Mouse (Mus musculus) neural tube, embryonic 15.5 days (tissue): ENCODE data around the gene Sspn. TPM values are rescaled to one million over a fixed set of nuclear protein-coding genes. Genes with fewer than 3 reads are reported as not detected.

Experiments
- ATAC-seq: fragments of 200-750 bp; cut with Nextera tagmentation; 2 replicates; pipeline ENCODE4 v1.8.0; 2017; ENCODE audit warnings: mild to moderate bottlenecking, moderate TSS enrichment, moderate library complexity; ENCODE audit not compliant: low FRiP score
- H3K27ac ChIP-seq: fragments of 300-500 bp; sonication (generic); replicated peaks from 2 replicates; pipeline ENCODE4 v1.5.1; 2015; ENCODE audit warnings: mild to moderate bottlenecking, inconsistent platforms
- H3K27me3 ChIP-seq: fragments of 300-500 bp; sonication (generic); replicated peaks from 2 replicates; pipeline ENCODE4 v1.6.1; 2015; ENCODE audit warnings: inconsistent platforms
- H3K36me3 ChIP-seq: fragments of 300-500 bp; sonication (generic); 2 replicates; pipeline ENCODE4 v1.6.1; 2015; ENCODE audit warnings: inconsistent platforms
- H3K4me1 ChIP-seq: fragments of 300-500 bp; sonication (generic); 2 replicates; pipeline ENCODE4 v1.6.1; 2015; ENCODE audit warnings: inconsistent platforms
- H3K4me2 ChIP-seq: fragments of 300-500 bp; sonication (generic); 2 replicates; pipeline ENCODE4 v1.6.1; 2015; ENCODE audit warnings: inconsistent platforms, mild to moderate bottlenecking, moderate library complexity
- H3K4me3 ChIP-seq: fragments of 300-500 bp; sonication (generic); replicated peaks from 2 replicates; pipeline ENCODE4 v1.5.1; 2015; ENCODE audit warnings: mild to moderate bottlenecking, inconsistent platforms
- H3K9ac ChIP-seq: fragments of 300-500 bp; sonication (generic); replicated peaks from 2 replicates; pipeline ENCODE4 v1.6.1; 2015; ENCODE audit warnings: mild to moderate bottlenecking, inconsistent platforms
- H3K9me3 ChIP-seq: fragments of 300-500 bp; sonication (generic); replicated peaks from 2 replicates; pipeline ENCODE4 v1.6.1; 2016; ENCODE audit warnings: inconsistent platforms
- WGBS: fragments of 180-500 bp; shearing (Covaris S2); methylation state at CpG from one replicate; pipeline ENCODE4 v1.1.7; 2015; ENCODE audit warnings: mixed read lengths; 5-methylcytosine and 5-hydroxymethylcytosine counted together
- polyA plus RNA-seq: library from polyadenylated mRNA; unstranded; fragments of >200 nt; fragmentation: Nextera tagmentation; extraction: Ambion mirVana; gene quantifications from 2 replicates; pipeline ENCODE4 v1.2.1, GENCODE M21; 2015

The Sspn gene
- polyA plus RNA-seq, 1 experiment from 2014 or later = 5.1 TPM

DNA sequence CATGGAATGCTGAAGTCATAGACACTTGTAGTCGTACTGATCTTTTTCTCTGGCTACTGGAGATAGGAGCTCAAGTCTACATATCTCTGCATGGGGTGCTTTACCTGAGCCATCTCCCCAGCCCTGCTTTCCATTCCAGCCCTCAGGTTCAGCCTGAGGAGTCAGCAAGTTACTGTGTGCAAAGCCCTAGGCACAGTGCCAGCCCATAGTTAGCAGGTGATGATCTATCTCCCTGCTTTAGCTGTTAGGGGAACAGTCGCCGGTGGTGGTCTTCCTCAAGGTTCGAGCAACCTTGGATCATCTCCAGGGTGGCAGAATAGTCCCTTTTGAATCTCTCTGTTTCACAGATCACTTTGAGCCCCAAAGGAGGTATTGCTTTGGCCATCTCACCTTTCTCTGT lies 5.1 kb downstream of the Sspn start:
- no peak overlapping the region for H3K27ac ChIP-seq
- peaks cover 19% of the 10 kb centered on the region for H3K4me1 ChIP-seq
- H3K4me2 ChIP-seq = no peak overlapping the region
- no peak overlapping the region for H3K4me3 ChIP-seq
- no peak overlapping the region for H3K9ac ChIP-seq
- H3K9me3 ChIP-seq = no peaks in the 10 kb centered on the region
- no peaks in the 10 kb centered on the region for H3K36me3 ChIP-seq
- H3K27me3 ChIP-seq = no peaks in the 10 kb centered on the region
- ATAC-seq = no peak
- WGBS = 92% methylated on average over 4 of the region's 4 CpGs

DNA sequence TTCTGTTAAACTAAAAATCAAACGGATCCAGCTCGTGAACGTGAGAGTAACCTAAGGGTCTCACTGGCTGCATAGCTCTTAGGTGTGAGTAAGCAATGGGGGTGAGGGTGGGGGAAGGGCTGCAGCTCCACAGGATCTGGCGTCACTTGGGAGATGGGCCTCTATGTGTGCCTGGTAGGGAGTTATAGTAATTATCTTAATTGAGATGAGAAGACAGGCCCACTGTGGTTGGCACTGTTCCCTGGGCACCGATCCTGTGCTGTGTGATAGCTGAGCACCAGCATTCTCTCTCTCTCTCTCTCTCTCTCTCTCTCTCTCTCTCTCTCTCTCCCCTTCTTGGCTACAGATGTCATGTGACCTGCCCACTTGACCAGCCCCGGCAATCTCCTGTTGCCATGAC lies 9.4 kb downstream of the Sspn start:
- WGBS = 76% methylated on average over 6 of the region's 6 CpGs
- no peaks in the 10 kb centered on the region for H3K4me1 ChIP-seq
- no peaks in the 10 kb centered on the region for H3K36me3 ChIP-seq
- no peaks in the 10 kb centered on the region for H3K27me3 ChIP-seq
- H3K4me3 ChIP-seq = no peak overlapping the region
- H3K9me3 ChIP-seq = no peaks in the 10 kb centered on the region
- no peak for ATAC-seq
- no peak overlapping the region for H3K9ac ChIP-seq
- no peak overlapping the region for H3K4me2 ChIP-seq
- no peak overlapping the region for H3K27ac ChIP-seq

DNA sequence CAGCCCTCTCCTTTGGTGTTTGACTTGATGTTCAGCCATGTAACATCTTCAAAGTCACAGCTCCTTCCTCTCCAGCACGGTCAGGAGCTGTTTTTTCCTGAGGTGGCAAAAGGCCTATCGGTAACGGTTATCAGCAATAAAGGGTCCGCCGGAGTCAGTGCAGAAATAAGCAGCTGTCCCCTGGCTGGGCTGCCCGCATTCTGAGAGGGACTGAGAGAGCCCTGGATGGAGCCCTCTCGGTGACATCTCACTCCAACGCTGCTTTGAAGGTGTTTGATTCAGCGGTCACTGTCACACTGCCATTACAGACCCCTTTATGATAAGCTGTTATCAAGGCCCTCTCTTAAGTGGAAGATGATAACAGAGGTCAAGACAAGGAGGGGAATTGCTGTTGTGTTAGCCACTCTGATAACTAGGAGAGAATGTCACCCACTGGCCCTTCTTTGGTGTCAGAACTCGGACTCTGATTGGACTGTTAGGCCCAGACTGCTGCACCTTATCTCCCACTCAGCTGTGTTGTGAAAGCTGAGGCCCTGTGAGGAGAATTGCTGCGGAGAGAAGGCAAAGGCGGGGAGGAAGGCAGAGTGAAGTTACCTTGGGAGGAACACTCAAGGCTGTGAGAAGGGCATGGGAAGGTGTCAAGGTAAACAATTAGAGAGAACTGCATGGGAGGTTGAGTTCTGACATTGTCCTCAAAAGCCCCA lies 11.0 kb downstream of the Sspn start:
- H3K4me1 ChIP-seq = no peaks in the 10 kb centered on the region
- H3K9ac ChIP-seq = no peak overlapping the region
- no peaks in the 10 kb centered on the region for H3K27me3 ChIP-seq
- no peak overlapping the region for H3K4me3 ChIP-seq
- no peaks in the 10 kb centered on the region for H3K36me3 ChIP-seq
- no peaks in the 10 kb centered on the region for H3K9me3 ChIP-seq
- no peak for ATAC-seq
- 81% methylated on average over 12 of the region's 12 CpGs for WGBS
- no peak overlapping the region for H3K4me2 ChIP-seq
- no peak overlapping the region for H3K27ac ChIP-seq

DNA sequence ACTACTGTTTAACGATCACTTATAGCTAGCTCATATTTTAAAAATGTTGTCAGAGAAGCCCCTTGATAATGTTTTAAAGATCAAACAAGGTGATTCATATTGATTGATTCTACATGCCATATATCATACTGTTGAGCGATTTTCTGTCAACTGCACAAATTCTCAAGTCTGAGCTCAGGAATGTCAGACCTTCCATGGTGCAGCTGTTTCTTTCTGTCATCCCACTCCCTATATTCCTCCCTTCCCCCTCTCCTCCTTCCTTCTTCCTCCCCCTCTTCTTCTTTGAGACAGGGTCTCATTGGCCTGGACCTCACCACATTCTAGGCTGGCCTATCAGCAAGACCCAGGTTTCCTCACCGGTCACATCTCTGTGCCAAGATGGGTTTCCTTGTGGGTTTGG lies 12.0 kb downstream of the Sspn start:
- Histone ChIP-seq H3K4me3 (no peak overlapping the region), H3K4me2 (no peak overlapping the region), H3K27ac (no peak overlapping the region), H3K27me3 (no peaks in the 10 kb centered on the region), H3K9ac (no peak overlapping the region), H3K36me3 (no peaks in the 10 kb centered on the region), H3K4me1 (no peaks in the 10 kb centered on the region), H3K9me3 (no peaks in the 10 kb centered on the region)
- WGBS = 88% methylated on average over 3 of the region's 3 CpGs
- ATAC-seq = no peak

DNA sequence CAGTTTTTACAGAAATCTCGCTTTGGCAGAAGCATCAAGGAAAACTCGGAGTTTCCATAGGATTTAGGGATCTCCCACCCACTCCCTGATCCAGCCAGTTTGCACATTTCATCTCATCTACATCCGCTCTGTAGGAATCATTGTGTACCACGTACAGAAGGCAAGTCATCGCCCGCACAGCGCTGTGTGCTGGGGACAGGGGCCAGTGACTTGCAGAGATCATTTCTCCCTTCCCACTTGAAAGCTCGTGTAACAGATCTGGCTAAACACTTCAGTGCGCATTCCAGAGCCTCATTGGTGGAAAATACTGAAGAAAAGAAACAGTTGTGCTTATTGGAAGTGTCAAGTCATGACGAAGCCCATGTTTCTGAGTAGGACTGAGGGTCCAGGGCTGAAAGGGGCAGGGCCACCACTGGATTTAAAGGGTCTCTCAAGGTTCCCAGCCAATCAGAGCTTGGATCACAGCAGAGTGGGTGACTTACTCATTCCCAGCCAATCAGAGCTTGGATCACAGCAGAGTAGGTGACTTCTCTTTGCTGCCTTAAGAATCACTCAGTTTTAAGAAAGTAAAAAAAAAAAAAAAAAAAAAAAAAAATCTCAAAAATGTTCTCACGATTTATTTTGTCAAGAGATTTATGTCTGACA lies 14.4 kb downstream of the Sspn start:
- no peak overlapping the region for H3K9ac ChIP-seq
- H3K27me3 ChIP-seq = no peaks in the 10 kb centered on the region
- no peak overlapping the region for H3K4me2 ChIP-seq
- H3K9me3 ChIP-seq = no peaks in the 10 kb centered on the region
- H3K27ac ChIP-seq = no peak overlapping the region
- no peaks in the 10 kb centered on the region for H3K4me1 ChIP-seq
- 85% methylated on average over 11 of the region's 11 CpGs for WGBS
- no peak for ATAC-seq
- no peak overlapping the region for H3K4me3 ChIP-seq
- H3K36me3 ChIP-seq = no peaks in the 10 kb centered on the region

DNA sequence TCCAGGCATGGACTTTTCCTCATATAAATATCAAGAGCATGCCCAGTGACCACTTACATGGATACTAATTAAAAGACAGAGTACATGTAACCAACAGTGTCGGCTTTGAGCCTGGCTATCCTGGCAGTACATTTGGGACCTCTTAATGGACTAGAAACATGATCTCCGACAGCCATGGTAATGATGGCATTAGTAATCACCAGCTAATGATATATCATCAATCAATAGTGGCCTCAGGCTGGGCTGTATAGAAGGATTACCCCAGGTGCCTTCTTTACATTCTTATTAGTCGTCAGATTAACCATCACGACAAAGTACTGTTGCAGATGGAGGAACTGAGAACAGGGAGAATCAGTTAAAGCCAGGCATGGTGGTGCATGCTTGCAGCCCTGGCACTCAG lies 17.6 kb downstream of the Sspn start:
- no peaks in the 10 kb centered on the region for H3K9me3 ChIP-seq
- ATAC-seq = no peak

DNA sequence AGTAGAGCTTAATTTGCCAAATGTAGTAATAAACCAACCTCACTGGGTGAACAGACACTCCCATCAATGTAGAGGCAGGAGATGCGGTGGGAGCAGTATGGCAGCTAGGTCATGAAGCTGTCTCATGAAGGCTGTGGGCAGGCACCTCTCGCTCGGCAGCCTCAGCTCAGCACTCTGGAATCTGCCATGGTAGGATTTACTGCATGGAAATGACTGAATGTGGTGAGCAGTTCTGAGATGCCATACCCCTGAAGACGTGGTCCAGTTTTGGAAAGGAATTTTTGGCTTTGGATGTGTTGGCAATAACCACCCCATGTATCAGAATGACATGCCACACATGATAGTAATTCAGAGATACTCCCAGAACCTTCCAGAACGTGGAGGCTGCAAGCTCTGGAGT lies 19.2 kb downstream of the Sspn start:
- ATAC-seq = no peak
- H3K27ac ChIP-seq = no peak overlapping the region
- no peak overlapping the region for H3K9ac ChIP-seq
- no peaks in the 10 kb centered on the region for H3K36me3 ChIP-seq
- no peak overlapping the region for H3K4me3 ChIP-seq
- WGBS = 84% methylated on average over 5 of the region's 5 CpGs
- no peaks in the 10 kb centered on the region for H3K27me3 ChIP-seq
- H3K4me2 ChIP-seq = no peak overlapping the region
- H3K9me3 ChIP-seq = no peaks in the 10 kb centered on the region
- no peaks in the 10 kb centered on the region for H3K4me1 ChIP-seq

More for the DNA sequence above, 17.6 kb downstream of the Sspn start:
- no peaks in the 10 kb centered on the region for H3K36me3 ChIP-seq
- no peak overlapping the region for H3K27ac ChIP-seq
- no peak overlapping the region for H3K9ac ChIP-seq
- WGBS = 19% methylated on average over 4 of the region's 4 CpGs
- H3K4me2 ChIP-seq = no peak overlapping the region
- no peak overlapping the region for H3K4me3 ChIP-seq
- no peaks in the 10 kb centered on the region for H3K27me3 ChIP-seq
- H3K4me1 ChIP-seq = no peaks in the 10 kb centered on the region

DNA sequence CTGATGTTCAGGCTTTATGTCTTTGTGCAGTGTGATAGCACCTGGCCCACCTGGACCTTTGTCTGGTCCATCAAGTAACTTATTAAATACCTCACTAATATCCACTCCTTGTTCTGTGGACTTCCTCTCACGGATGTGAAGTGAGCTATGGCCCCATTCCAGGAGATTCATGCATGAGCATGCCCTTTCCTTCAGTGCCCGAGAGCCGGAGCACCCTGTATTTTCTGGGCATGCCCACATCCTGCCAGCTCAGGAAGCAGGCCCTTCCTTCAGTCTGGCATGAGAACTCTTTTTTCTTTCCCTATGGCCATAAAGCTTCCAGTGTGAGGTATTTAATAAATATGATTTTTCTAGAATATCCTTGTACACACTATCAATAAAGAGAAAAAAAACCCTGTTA lies 21.2 kb downstream of the Sspn start:
- Histone ChIP-seq H3K4me1 (no peaks in the 10 kb centered on the region), H3K9ac (no peak overlapping the region), H3K4me3 (no peak overlapping the region), H3K36me3 (no peaks in the 10 kb centered on the region), H3K4me2 (no peak overlapping the region), H3K27ac (no peak overlapping the region), H3K9me3 (no peaks in the 10 kb centered on the region), H3K27me3 (no peaks in the 10 kb centered on the region)
- no peak for ATAC-seq
- 71% methylated on average over 3 of the region's 3 CpGs for WGBS

DNA sequence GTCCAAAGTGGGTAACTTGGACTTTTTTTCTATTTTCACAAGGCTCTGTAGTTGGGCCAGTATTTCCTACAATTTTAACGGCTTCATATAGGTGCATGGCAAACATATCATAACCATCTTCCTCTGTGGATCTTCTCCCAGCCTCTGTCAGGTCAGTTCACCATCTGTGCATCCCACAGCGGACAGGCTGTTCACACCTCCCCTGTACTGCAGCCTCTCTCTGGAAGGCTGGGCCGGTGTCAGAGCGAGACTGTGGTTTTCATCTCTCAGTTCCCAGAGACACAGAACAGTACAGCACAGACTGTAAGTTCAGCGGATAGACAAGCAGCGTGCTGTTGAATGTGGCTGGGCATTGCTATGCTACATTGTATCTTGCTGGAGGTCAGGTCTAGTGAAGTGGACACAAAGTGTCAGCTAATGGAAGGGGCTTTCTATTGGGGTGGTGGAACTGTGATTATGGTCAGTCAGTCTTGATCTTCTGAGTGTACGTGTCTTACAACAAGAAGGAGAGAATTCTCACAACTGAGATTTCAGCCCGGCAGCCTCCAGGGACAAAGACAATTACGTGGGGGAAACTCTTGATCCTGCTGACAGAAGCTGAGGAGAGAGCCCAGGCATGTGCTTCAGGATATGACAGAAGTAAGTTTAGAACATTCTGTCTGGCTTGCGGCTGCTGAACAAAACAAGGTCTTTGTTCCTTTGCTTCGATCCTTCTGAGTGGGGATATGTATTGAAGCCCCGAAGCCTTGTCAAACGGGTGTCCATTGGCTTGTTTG lies 21.9 kb downstream of the Sspn start:
- H3K27ac ChIP-seq = no peak overlapping the region
- no peaks in the 10 kb centered on the region for H3K36me3 ChIP-seq
- no peak overlapping the region for H3K9ac ChIP-seq
- H3K9me3 ChIP-seq = no peaks in the 10 kb centered on the region
- WGBS = 82% methylated on average over 13 of the region's 13 CpGs
- ATAC-seq = no peak
- no peak overlapping the region for H3K4me3 ChIP-seq
- H3K4me1 ChIP-seq = peaks cover 5% of the 10 kb centered on the region; the same call in 1 of the 2 replicates
- H3K4me2 ChIP-seq = no peak overlapping the region
- H3K27me3 ChIP-seq = no peaks in the 10 kb centered on the region

DNA sequence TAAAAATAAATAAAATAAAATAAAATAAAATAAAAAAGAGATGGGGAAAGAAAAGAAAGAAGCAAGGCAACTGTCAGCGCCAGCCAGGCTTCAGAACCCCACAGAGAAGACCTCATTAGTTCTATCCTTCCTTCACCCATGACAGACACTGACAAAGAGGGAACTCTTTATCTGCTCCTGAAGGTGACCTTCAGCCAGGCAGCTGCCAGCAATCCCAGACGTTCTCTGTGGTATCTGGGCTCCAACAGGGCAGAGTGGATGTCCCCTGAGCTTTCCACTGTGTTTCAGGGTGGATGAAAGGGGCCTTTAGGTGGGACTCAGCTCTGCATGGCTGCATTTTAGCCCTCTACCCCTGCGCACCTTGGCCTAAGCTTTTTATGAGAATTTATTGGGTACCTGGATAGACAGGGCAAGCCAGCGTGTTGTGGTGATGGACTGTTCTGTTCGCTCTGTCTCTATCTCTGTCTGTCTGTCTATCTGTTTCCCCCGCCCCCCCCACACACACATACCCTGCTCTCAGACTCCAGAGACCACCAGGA lies 26.1 kb downstream of the Sspn start:
- H3K9me3 ChIP-seq = no peaks in the 10 kb centered on the region
- H3K4me2 ChIP-seq = no peak overlapping the region
- no peak overlapping the region for H3K4me3 ChIP-seq
- no peaks in the 10 kb centered on the region for H3K27me3 ChIP-seq
- ATAC-seq = no peak
- H3K36me3 ChIP-seq = no peaks in the 10 kb centered on the region
- no peak overlapping the region for H3K9ac ChIP-seq
- H3K4me1 ChIP-seq = peaks cover 7% of the 10 kb centered on the region; the same call in 1 of the 2 replicates
- H3K27ac ChIP-seq = no peak overlapping the region
- 80% methylated on average over 6 of the region's 6 CpGs for WGBS

DNA sequence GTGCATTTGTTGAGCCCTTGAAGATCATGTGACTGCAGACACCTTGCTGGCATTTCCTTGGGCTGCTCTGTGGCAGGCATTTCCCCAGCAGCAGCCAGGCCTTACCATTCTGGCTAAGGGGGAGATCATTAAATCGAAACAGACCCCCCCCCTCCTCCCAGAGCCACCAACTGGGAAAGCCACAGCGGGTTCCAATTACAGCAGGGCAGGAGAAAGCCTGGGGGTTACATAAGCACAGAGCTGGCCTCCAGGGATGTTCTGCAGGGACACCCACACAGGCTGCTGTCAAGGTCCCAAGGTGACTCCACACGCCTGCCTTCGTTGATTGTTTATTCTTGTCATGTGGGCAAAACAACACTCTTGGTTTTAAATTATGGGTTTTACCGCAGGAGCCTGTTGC lies 26.6 kb downstream of the Sspn start:
- Histone ChIP-seq H3K4me3 (no peak overlapping the region), H3K27me3 (no peaks in the 10 kb centered on the region), H3K4me1 (peaks cover 7% of the 10 kb centered on the region; the same call in 1 of the 2 replicates), H3K36me3 (no peaks in the 10 kb centered on the region), H3K9ac (no peak overlapping the region), H3K4me2 (no peak overlapping the region), H3K9me3 (no peaks in the 10 kb centered on the region), H3K27ac (no peak overlapping the region)
- 48% methylated on average over 5 of the region's 5 CpGs for WGBS
- ATAC-seq = no peak

DNA sequence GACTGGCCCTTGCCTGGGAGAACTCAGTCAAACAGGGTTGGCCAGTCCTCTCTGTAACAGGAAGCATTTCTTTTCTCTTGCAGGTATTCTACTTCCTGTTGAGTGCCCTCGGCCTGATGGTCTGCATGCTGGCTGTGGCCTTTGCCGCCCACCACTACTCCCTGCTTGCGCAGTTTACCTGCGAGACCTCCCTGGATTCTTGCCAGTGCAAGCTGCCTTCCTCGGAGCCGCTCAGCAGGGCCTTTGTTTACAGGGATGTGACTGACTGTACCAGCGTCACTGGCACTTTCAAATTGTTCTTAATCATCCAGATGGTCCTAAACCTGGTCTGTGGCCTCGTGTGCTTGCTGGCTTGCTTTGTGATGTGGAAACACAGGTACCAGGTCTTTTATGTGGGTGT lies 29.6 kb downstream of the Sspn start:
- no peaks in the 10 kb centered on the region for H3K27me3 ChIP-seq
- H3K9me3 ChIP-seq = no peaks in the 10 kb centered on the region
- no peak overlapping the region for H3K27ac ChIP-seq
- WGBS = 52% methylated on average over 8 of the region's 8 CpGs
- no peak for ATAC-seq
- peaks cover 7% of the 10 kb centered on the region; the same call in 1 of the 2 replicates for H3K4me1 ChIP-seq
- H3K36me3 ChIP-seq = no peaks in the 10 kb centered on the region
- H3K9ac ChIP-seq = no peak overlapping the region
- no peak overlapping the region for H3K4me2 ChIP-seq
- no peak overlapping the region for H3K4me3 ChIP-seq
